Mouse (Mus musculus) adrenal gland (tissue): Measurements from ENCODE around the gene Gm21921.
"Not testable (repeated sequence)": the region's sequence is repeated elsewhere in the genome, so short reads cannot be mapped to it uniquely, and the experiment has no call there.

Experiments
- intact Hi-C: fragments of 180-260 bp; cut with DNase I; formaldehyde crosslinking; loops from one replicate; pipeline ENCODE4 v1.15.1; 2025
- long read RNA-seq, 2 experiments: library from polyadenylated mRNA; unstranded; transcript quantifications; one replicate each; pipeline ENCODE4 v2.0.0; 2020; ENCODE audit warnings: borderline replicate concordance in 1 of 2; ENCODE audit not compliant: insufficient replicate concordance in 1 of 2

The Gm21921 gene
- long read RNA-seq, experiment 1: 0 reads
- long read RNA-seq, experiment 2: 0 reads

GRCm38 (mm10) chrY:24796143-24796542 is at the start of gene Gm21921:
Gene Gm21921, minus strand, starts transcription at chrY:24796243.
- intact Hi-C loops: not testable (repeated sequence)
